Mouse (Mus musculus) thymus, postnatal 10 days (tissue): ENCODE results near the gene Olfr1150-ps1.

Experiments used
- DNase-seq, 2 experiments: peaks; one replicate each; pipeline ENCODE4 v3.0.0; 2021; ENCODE audit warnings: low spot score in 2 of 2

The Olfr1150-ps1 gene

DNA sequence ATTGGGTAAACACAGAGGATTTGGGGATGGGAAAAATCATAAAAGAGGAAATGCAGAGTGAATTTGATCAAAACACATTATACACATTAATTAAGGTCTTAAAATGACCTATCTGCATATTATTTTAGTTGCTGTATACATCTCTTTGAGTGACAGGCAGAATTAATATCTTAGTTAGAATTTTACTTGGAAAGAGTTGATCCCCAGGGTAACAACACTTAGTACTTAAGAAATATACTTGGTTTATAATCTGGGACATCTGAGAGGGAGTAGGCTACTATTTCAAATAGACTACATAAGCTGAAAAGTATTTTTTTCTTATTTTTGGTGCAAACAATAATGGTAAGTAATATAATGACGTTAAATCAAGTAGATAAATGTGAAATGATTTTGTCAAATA is at the start of gene Olfr1150-ps1:
TSS of gene Olfr1150-ps1 (plus strand) at position 301 of the 400 bp plus-strand sequence.
- no peak for DNase-seq

DNA sequence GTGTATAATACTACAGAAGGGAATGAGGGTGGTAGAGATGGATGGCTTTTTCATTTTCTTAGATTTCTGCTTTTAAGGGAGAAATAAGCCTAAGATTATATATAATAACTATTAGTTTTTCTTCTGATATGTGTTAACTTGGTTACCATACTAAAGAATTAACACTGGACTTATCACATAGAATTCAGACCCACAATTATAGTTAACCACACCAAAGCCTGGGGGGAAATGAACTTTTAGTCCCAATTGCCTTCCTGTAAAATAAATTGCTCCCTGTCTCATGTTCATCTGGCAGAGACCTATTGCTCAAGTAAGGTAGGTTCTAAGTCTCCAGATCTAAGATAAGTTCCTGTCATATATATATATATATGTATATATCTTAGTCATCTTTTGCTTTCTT is 43.5 kb upstream of the Olfr1150-ps1 start, which contains the start of gene Olfr1143:
TSS of gene Olfr1143 (plus strand) at position 301 of the 400 bp plus-strand sequence.
- no peak for DNase-seq

DNA sequence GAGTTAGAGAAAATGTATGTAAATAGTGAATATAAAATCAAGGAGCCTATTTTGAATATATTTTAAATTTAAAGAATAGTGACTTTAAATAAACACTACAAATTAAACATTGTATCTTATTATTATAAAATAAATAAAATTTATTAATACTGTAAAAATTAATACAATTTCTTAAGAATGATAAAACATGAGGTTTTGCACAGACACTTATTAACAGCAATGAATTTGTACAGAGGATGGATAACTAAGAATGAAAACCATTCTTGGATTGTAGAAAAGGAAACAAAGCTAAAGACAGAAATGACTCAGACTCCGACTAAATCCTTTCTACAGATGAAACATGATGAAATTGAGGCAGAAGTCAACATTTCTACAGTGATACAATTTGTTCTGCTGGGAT is 34.3 kb upstream of the Olfr1150-ps1 start, which contains the start of gene Olfr1145:
TSS of gene Olfr1145 (plus strand) at position 301 of the 400 bp plus-strand sequence.
- no peak for DNase-seq

DNA sequence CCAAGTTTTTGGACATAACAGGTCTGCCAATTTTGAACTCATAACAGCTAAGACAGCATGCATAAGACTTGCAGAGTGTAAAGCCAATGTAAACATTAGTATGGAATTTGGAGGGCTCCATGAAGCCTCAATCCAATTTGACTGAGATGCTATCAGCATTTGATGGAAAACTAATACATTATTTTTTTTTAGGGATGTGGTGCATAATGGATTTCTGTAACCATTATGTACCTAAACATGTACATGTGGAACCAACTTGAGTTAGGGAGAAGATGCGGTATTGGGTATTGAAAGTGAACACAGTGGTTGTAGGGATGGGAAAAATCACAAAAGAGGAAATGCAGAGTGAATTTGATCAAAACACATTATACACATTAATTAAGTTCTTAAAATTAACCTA is 13.6 kb upstream of the Olfr1150-ps1 start, which contains the start of gene Olfr1148:
TSS of gene Olfr1148 (plus strand) at position 301 of the 400 bp plus-strand sequence.
- DNase-seq: no peak

DNA sequence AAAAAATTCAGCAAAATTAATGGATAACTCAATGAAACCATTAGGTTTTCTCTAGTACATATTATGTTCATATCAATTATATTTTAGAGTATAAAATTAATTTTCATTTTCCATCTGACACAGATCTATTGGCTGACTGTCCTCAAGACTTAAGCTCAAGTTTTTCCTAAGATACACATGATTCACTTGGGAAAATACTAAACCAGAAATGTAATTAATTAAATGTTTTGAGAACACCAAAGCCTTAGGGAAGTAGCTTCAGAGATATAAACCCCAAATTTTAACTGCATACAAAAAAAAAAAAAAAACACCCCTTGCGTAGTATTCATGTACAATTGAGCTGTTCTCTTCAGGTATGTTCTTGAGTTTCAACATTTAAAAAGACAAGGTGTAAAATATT is 11.8 kb downstream of the Olfr1150-ps1 start, which contains the start of gene Olfr1151:
TSS of gene Olfr1151 (plus strand) at position 301 of the 400 bp plus-strand sequence.
- no peak for DNase-seq

DNA sequence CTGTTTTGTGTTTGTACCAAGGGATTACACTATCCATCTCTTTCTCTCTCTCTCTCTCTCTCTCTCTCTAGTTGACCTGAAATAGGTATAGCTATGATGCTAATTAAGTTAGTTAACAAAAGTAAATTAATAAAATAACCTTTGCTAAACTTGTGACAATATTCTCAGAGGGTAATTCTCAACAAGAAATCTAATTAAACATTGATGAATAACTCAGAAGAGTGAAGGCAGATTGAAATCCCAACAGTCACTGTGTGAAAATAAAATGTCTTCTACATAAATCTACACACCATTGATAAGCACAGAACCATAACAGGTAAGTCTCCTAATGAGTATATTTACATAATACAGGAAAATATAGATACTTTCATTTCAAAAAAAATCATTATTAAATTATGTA is 22.4 kb downstream of the Olfr1150-ps1 start, which contains the start of gene Olfr1152:
TSS of gene Olfr1152 (plus strand) at position 301 of the 400 bp plus-strand sequence.
- DNase-seq: no peak

DNA sequence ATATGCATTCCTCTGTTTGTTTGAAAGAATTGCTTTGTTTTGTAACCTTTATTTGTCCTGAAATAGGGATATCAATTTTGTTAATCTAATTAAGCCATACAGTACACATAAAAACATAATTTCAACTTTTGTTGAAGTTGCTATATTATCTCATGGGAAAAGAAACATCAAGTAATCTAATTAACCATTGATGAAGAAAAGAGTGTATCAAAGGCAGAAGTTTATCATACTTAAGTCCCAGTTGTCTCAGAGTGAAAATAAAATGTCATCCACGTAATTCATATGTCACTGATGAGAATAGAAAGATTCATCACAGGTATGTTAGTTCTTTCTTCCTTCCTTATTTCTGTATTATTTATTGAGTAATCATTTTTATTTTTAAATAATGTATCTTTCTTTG is 50.9 kb downstream of the Olfr1150-ps1 start, which contains the start of gene Olfr1153:
TSS of gene Olfr1153 (plus strand) at position 301 of the 400 bp plus-strand sequence.
- DNase-seq: no peak
